Mouse (Mus musculus) brain, embryonic 14.5 days (tissue): ENCODE measurements at regions not wholly inside any gene's neighbourhood (a gene's known extent, or its start where the extent isn't known, plus 50 kb on each side); places are given as distances from the start of the nearest gene placed in this dataset.
A peak's percentile ranks its signal among the peaks of the same experiment; 100 is the strongest.

ENCODE experiments used
- DNase-seq: peaks from one replicate; pipeline ENCODE4 v3.0.0-alpha.2; 2011; ENCODE audit warnings: low read depth
- CTCF ChIP-seq: fragments of 200-500 bp; IDR thresholded peaks from 2 replicates; pipeline ENCODE4 v1.5.1; 2012; ENCODE audit warnings: inconsistent platforms, mild to moderate bottlenecking, moderate library complexity, borderline replicate concordance; ENCODE audit not compliant: insufficient read depth, insufficient read length; ENCODE audit errors: extremely low read depth
- POLR2A ChIP-seq: fragments of 200-500 bp; IDR thresholded peaks from 2 replicates; pipeline ENCODE4 v1.6.1; 2012; ENCODE audit warnings: mild to moderate bottlenecking, inconsistent platforms, borderline replicate concordance; ENCODE audit not compliant: poor library complexity, insufficient read depth, insufficient read length, severe bottlenecking; ENCODE audit errors: extremely low read depth

DNA sequence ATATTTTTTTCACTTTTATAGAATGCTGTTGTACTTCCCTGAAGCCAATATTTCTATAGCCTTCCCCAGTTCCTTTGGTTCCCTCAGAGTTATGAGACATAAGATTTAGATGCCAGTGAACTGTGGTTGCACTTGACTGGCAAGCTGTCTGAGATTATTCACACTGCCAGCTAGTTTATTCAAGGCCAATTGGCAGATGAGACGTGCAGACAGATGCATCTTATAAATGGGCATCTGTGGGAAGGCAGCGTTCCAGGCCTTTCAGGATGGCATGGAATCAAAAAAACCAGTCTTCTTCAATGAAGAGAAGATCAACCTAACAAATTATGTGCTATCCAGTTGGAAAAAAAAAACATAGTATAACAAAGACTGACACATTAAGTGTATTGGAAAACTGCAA is 1225.6 kb upstream of the 1700009N14Rik start:
- peak; percentile 82 for DNase-seq
- TF ChIP-seq CTCF, result no peak
- no peak for TF ChIP-seq POLR2A
